Mouse (Mus musculus): ENCODE results near the gene Celf5. TPM values are rescaled to one million over a fixed set of nuclear protein-coding genes. Genes with fewer than 3 reads are reported as not detected.
A peak's percentile ranks its signal among the peaks of the same experiment; 100 is the strongest.

Celf5 gene
- polyA plus RNA-seq, 1 experiment from 2014 or later, result 0.19 TPM

- H3K27ac ChIP-seq (ENCODE audit: low read depth, low read length), result no peak overlapping the region
- WGBS (ENCODE audit: insufficient replicate concordance), result 58% methylated on average over 4 of the region's 4 CpGs
- peaks cover 98% of the 10 kb centered on the region for H3K27me3 ChIP-seq (ENCODE audit: control insufficient read depth, insufficient read depth, low read length)
- H3K9ac ChIP-seq (ENCODE audit: low read depth, low read length), result no peak overlapping the region
- no peak overlapping the region for H3K4me3 ChIP-seq (ENCODE audit: low read depth, low read length)
- peaks cover 6% of the 10 kb centered on the region for H3K4me1 ChIP-seq (ENCODE audit: control insufficient read depth, insufficient read depth, low read length)
- no peak overlapping the region for H3K4me2 ChIP-seq
- H3K9me3 ChIP-seq (replicated peaks; ENCODE audit: control insufficient read depth, low read length), result no peaks in the 10 kb centered on the region
- no peaks in the 10 kb centered on the region for H3K36me3 ChIP-seq (ENCODE audit: control insufficient read depth, insufficient read depth, low read length)
- ATAC-seq (replicated peaks; ENCODE audit: insufficient number of reproducible peaks, low FRiP score, low TSS enrichment), result no peak
Observed at GRCm38 (mm10) chr10:81463531-81463930, 19.0 kb downstream of the Celf5 start.

GRCm38 (mm10) chr10:81462917-81463316, 19.6 kb downstream of the Celf5 start:
- Histone ChIP-seq H3K36me3 (ENCODE audit: control insufficient read depth, insufficient read depth, low read length) (no peaks in the 10 kb centered on the region), H3K4me2 (no peak overlapping the region), H3K9ac (ENCODE audit: low read depth, low read length) (no peak overlapping the region), H3K9me3 (replicated peaks; ENCODE audit: control insufficient read depth, low read length) (no peaks in the 10 kb centered on the region), H3K27ac (ENCODE audit: low read depth, low read length) (no peak overlapping the region), H3K27me3 (ENCODE audit: control insufficient read depth, insufficient read depth, low read length) (peaks cover 96% of the 10 kb centered on the region), H3K4me3 (ENCODE audit: low read depth, low read length) (no peak overlapping the region), H3K4me1 (ENCODE audit: control insufficient read depth, insufficient read depth, low read length) (peaks cover 6% of the 10 kb centered on the region)
- no peak for ATAC-seq (replicated peaks; ENCODE audit: insufficient number of reproducible peaks, low FRiP score, low TSS enrichment)
- 69% methylated on average over 7 of the region's 7 CpGs for WGBS (ENCODE audit: insufficient replicate concordance)

GRCm38 (mm10) chr10:81462415-81462804, 20.1 kb downstream of the Celf5 start:
- H3K36me3 ChIP-seq (ENCODE audit: control insufficient read depth, insufficient read depth, low read length), result no peaks in the 10 kb centered on the region
- no peak overlapping the region for H3K4me2 ChIP-seq
- H3K27me3 ChIP-seq (ENCODE audit: control insufficient read depth, insufficient read depth, low read length), result peaks cover 96% of the 10 kb centered on the region
- no peak for ATAC-seq (replicated peaks; ENCODE audit: insufficient number of reproducible peaks, low FRiP score, low TSS enrichment)
- H3K9me3 ChIP-seq (replicated peaks; ENCODE audit: control insufficient read depth, low read length), result no peaks in the 10 kb centered on the region
- WGBS (ENCODE audit: insufficient replicate concordance), result 34% methylated on average over 7 of the region's 7 CpGs
- peaks cover 6% of the 10 kb centered on the region for H3K4me1 ChIP-seq (ENCODE audit: control insufficient read depth, insufficient read depth, low read length)
- H3K27ac ChIP-seq (ENCODE audit: low read depth, low read length), result no peak overlapping the region
- no peak overlapping the region for H3K9ac ChIP-seq (ENCODE audit: low read depth, low read length)
- no peak overlapping the region for H3K4me3 ChIP-seq (ENCODE audit: low read depth, low read length)

GRCm38 (mm10) chr10:81461673-81462414, 20.7 kb downstream of the Celf5 start:
- Histone ChIP-seq H3K36me3 (ENCODE audit: control insufficient read depth, insufficient read depth, low read length) (no peaks in the 10 kb centered on the region), H3K4me1 (ENCODE audit: control insufficient read depth, insufficient read depth, low read length) (peaks cover 6% of the 10 kb centered on the region), H3K4me3 (ENCODE audit: low read depth, low read length) (no peak overlapping the region), H3K4me2 (no peak overlapping the region), H3K27me3 (ENCODE audit: control insufficient read depth, insufficient read depth, low read length) (peaks cover 95% of the 10 kb centered on the region), H3K9me3 (replicated peaks; ENCODE audit: control insufficient read depth, low read length) (no peaks in the 10 kb centered on the region), H3K9ac (ENCODE audit: low read depth, low read length) (no peak overlapping the region), H3K27ac (ENCODE audit: low read depth, low read length) (no peak overlapping the region)
- ATAC-seq (replicated peaks; ENCODE audit: insufficient number of reproducible peaks, low FRiP score, low TSS enrichment), result no peak
- 9% methylated on average over 16 of the region's 16 CpGs for WGBS (ENCODE audit: insufficient replicate concordance)

DNA sequence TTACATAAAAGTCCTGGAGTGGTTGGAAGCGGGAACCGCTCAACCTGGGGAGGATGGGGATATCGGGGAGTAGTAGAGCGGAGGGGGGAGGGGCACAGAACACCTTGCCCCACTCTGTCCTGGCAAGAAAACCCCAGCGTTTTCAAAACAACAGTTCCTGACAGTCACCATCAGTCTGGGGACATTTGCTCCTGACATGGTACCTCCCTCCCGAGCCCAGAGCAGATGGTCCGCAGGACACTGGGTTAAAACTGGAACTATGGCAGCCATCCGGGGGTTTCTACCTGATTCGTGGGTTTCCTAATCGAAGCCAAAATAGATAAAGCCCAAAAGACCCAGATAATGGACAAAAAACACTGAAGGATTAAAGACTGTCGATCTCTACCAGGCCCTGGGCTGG, 21.6 kb downstream of the Celf5 start:
- WGBS (ENCODE audit: insufficient replicate concordance), result 33% methylated on average over 11 of the region's 11 CpGs

GRCm38 (mm10) chr10:81460471-81460870, 22.0 kb downstream of the Celf5 start:
- H3K36me3 ChIP-seq (ENCODE audit: control insufficient read depth, insufficient read depth, low read length), result no peaks in the 10 kb centered on the region
- no peak overlapping the region for H3K4me2 ChIP-seq
- peaks cover 6% of the 10 kb centered on the region for H3K4me1 ChIP-seq (ENCODE audit: control insufficient read depth, insufficient read depth, low read length)
- 0 out of 2 replicates have a peak overlapping the region, but pooled peaks have one; percentile 8 for H3K4me3 ChIP-seq (ENCODE audit: low read depth, low read length)
- WGBS (ENCODE audit: insufficient replicate concordance), result 27% methylated on average over 20 of the region's 20 CpGs
- H3K27ac ChIP-seq (ENCODE audit: low read depth, low read length), result no peak overlapping the region
- peaks cover 94% of the 10 kb centered on the region for H3K27me3 ChIP-seq (ENCODE audit: control insufficient read depth, insufficient read depth, low read length)
- H3K9ac ChIP-seq (ENCODE audit: low read depth, low read length), result no peak overlapping the region
- H3K9me3 ChIP-seq (replicated peaks; ENCODE audit: control insufficient read depth, low read length), result no peaks in the 10 kb centered on the region
- no peak for ATAC-seq (replicated peaks; ENCODE audit: insufficient number of reproducible peaks, low FRiP score, low TSS enrichment)

More for the DNA sequence above, 21.6 kb downstream of the Celf5 start:
- ATAC-seq (replicated peaks; ENCODE audit: insufficient number of reproducible peaks, low FRiP score, low TSS enrichment), result no peak
- Histone ChIP-seq H3K27me3 (ENCODE audit: control insufficient read depth, insufficient read depth, low read length) (peaks cover 94% of the 10 kb centered on the region), H3K4me1 (ENCODE audit: control insufficient read depth, insufficient read depth, low read length) (peaks cover 6% of the 10 kb centered on the region), H3K36me3 (ENCODE audit: control insufficient read depth, insufficient read depth, low read length) (no peaks in the 10 kb centered on the region), H3K4me2 (no peak overlapping the region), H3K9ac (ENCODE audit: low read depth, low read length) (no peak overlapping the region), H3K9me3 (replicated peaks; ENCODE audit: control insufficient read depth, low read length) (no peaks in the 10 kb centered on the region), H3K4me3 (ENCODE audit: low read depth, low read length) (no peak overlapping the region), H3K27ac (ENCODE audit: low read depth, low read length) (no peak overlapping the region)

DNA sequence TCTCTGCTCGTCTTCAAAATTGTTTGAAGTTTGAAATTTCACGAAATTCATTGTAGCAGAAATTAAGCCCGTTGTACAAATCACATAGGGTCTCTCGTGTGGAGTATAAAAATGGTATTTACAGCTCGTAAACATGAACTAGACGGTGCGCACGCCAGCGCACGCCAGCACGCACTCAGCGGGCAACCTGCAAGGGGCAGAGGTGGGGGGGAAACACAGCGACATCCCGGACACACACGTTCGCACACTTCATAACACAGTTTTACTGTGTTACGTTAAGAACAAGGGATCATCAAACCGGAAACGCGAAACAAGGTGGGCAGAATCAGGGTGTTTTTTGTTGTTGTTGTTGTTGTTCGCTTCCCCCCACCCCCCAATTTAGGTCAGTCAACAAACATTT, 23.1 kb downstream of the Celf5 start:
- ATAC-seq (replicated peaks; ENCODE audit: insufficient number of reproducible peaks, low FRiP score, low TSS enrichment), result no peak
- Histone ChIP-seq H3K4me3 (ENCODE audit: low read depth, low read length) (no peak overlapping the region), H3K27me3 (ENCODE audit: control insufficient read depth, insufficient read depth, low read length) (peaks cover 94% of the 10 kb centered on the region), H3K4me2 (no peak overlapping the region), H3K9ac (ENCODE audit: low read depth, low read length) (no peak overlapping the region), H3K36me3 (ENCODE audit: control insufficient read depth, insufficient read depth, low read length) (no peaks in the 10 kb centered on the region), H3K27ac (ENCODE audit: low read depth, low read length) (no peak overlapping the region), H3K9me3 (replicated peaks; ENCODE audit: control insufficient read depth, low read length) (no peaks in the 10 kb centered on the region), H3K4me1 (ENCODE audit: control insufficient read depth, insufficient read depth, low read length) (peaks cover 4% of the 10 kb centered on the region)
- WGBS (ENCODE audit: insufficient replicate concordance), result 58% methylated on average over 21 of the region's 21 CpGs

GRCm38 (mm10) chr10:81458267-81458666, 24.2 kb downstream of the Celf5 start:
- Histone ChIP-seq H3K4me2 (no peak overlapping the region), H3K27ac (ENCODE audit: low read depth, low read length) (no peak overlapping the region), H3K27me3 (ENCODE audit: control insufficient read depth, insufficient read depth, low read length) (peaks cover 94% of the 10 kb centered on the region), H3K9me3 (replicated peaks; ENCODE audit: control insufficient read depth, low read length) (no peaks in the 10 kb centered on the region), H3K9ac (ENCODE audit: low read depth, low read length) (no peak overlapping the region), H3K36me3 (ENCODE audit: control insufficient read depth, insufficient read depth, low read length) (no peaks in the 10 kb centered on the region), H3K4me1 (ENCODE audit: control insufficient read depth, insufficient read depth, low read length) (no peaks in the 10 kb centered on the region), H3K4me3 (ENCODE audit: low read depth, low read length) (no peak overlapping the region)
- 76% methylated on average over 6 of the region's 6 CpGs for WGBS (ENCODE audit: insufficient replicate concordance)
- no peak for ATAC-seq (replicated peaks; ENCODE audit: insufficient number of reproducible peaks, low FRiP score, low TSS enrichment)

DNA sequence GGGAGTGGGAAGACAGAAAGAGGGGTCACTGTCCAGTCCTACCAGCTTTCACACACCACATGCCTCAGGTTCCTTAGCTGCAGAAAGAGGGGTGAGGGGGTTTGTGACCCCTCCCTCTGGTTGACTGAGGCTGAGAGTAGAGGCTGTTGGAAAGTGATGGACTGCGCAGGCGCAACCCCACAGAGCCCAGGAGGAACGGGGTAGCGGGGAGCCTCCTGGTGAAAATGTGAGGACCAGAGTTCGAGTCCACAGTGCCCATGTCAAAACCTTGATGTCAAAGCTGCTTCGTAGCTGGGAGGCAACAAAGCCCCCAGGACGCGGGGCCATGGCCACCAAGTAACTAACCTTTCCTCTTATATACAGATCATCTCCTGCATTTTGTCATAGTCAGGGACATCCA, 24.9 kb downstream of the Celf5 start:
- no peaks in the 10 kb centered on the region for H3K4me1 ChIP-seq (ENCODE audit: control insufficient read depth, insufficient read depth, low read length)
- ATAC-seq (replicated peaks; ENCODE audit: insufficient number of reproducible peaks, low FRiP score, low TSS enrichment), result no peak
- WGBS (ENCODE audit: insufficient replicate concordance), result 77% methylated on average over 8 of the region's 8 CpGs

More for the DNA sequence above, 24.9 kb downstream of the Celf5 start:
- Histone ChIP-seq H3K27ac (ENCODE audit: low read depth, low read length) (no peak overlapping the region), H3K4me3 (ENCODE audit: low read depth, low read length) (no peak overlapping the region), H3K36me3 (ENCODE audit: control insufficient read depth, insufficient read depth, low read length) (no peaks in the 10 kb centered on the region), H3K9me3 (replicated peaks; ENCODE audit: control insufficient read depth, low read length) (no peaks in the 10 kb centered on the region), H3K9ac (ENCODE audit: low read depth, low read length) (no peak overlapping the region), H3K27me3 (ENCODE audit: control insufficient read depth, insufficient read depth, low read length) (peaks cover 94% of the 10 kb centered on the region), H3K4me2 (no peak overlapping the region)
